Mouse (Mus musculus) hindbrain, postnatal 0 days (tissue): ENCODE results near the gene Pappa2. TPM values are rescaled to one million over a fixed set of nuclear protein-coding genes. Genes with fewer than 3 reads are reported as not detected.

Experiments
- ATAC-seq: fragments of 200-750 bp; cut with Nextera tagmentation; 2 replicates; pipeline ENCODE4 v1.8.0; 2017; ENCODE audit warnings: mild to moderate bottlenecking, moderate TSS enrichment, moderate library complexity
- DNase-seq: peaks from one replicate; pipeline ENCODE4 v3.0.0-alpha.2; 2015; ENCODE audit warnings: low spot score
- H3K27ac ChIP-seq: fragments of 300-500 bp; sonication (generic); 2 replicates; pipeline ENCODE4 v1.5.1; 2014; ENCODE audit warnings: mild to moderate bottlenecking
- H3K27me3 ChIP-seq: fragments of 300-500 bp; sonication (generic); 2 replicates; pipeline ENCODE4 v1.6.1; 2014; ENCODE audit warnings: low read length, mixed read lengths; ENCODE audit not compliant: insufficient read depth
- H3K36me3 ChIP-seq: fragments of 300-500 bp; sonication (generic); 2 replicates; pipeline ENCODE4 v1.6.1; 2014; ENCODE audit warnings: low read length, mixed read lengths; ENCODE audit not compliant: insufficient read depth
- H3K4me1 ChIP-seq: fragments of 300-500 bp; sonication (generic); 2 replicates; pipeline ENCODE4 v1.6.1; 2014; ENCODE audit warnings: antibody characterized with exemption, low read length, mixed read lengths; ENCODE audit not compliant: insufficient read depth
- H3K4me2 ChIP-seq: fragments of 300-500 bp; sonication (generic); 2 replicates; pipeline ENCODE4 v1.6.1; 2014; ENCODE audit warnings: low read depth, mild to moderate bottlenecking, low read length, moderate library complexity, mixed read lengths
- H3K4me3 ChIP-seq: fragments of 300-500 bp; sonication (generic); 2 replicates; pipeline ENCODE4 v1.5.1; 2014; ENCODE audit warnings: low read length
- H3K9ac ChIP-seq: fragments of 300-500 bp; sonication (generic); replicated peaks from 2 replicates; pipeline ENCODE4 v1.6.1; 2014; ENCODE audit warnings: mild to moderate bottlenecking, low read length, moderate library complexity, mixed read lengths
- H3K9me3 ChIP-seq: fragments of 300-500 bp; sonication (generic); 2 replicates; pipeline ENCODE4 v1.6.1; 2016; ENCODE audit warnings: low read length, mixed read lengths
- CTCF ChIP-seq: IDR thresholded peaks from 2 replicates; pipeline ENCODE4 v1.5.1; 2016; ENCODE audit warnings: antibody characterized with exemption, control low read depth, low read depth
- WGBS: fragments of 180-500 bp; shearing (Covaris S2); extraction: QIAGEN DNeasy Blood & Tissue Kit; methylation state at CpG from one replicate; pipeline ENCODE4 v1.1.7; 2014; 5-methylcytosine and 5-hydroxymethylcytosine counted together
- polyA plus RNA-seq: library from polyadenylated mRNA; unstranded; fragments of >200 nt; fragmentation: Nextera tagmentation; extraction: Ambion mirVana; gene quantifications from 2 replicates; pipeline ENCODE4 v1.2.1, GENCODE M21; 2015
- total RNA-seq: library from RNA; depleted of rRNA; stranded (reverse); fragments of >200 nt; gene quantifications from 2 replicates; pipeline ENCODE4 v1.2.3, GENCODE M21; 2014

The Pappa2 gene
- total and polyA plus RNA-seq, 2 experiments from 2014 or later: 0.54 to 4.6 TPM

- no peaks in the 10 kb centered on the region for H3K9me3 ChIP-seq
- WGBS: 85% methylated on average over 3 of the region's 3 CpGs
- ATAC-seq (no peak), DNase-seq (no peak)
- no peak for TF ChIP-seq CTCF
- no peaks in the 10 kb centered on the region for H3K4me1 ChIP-seq
- no peaks in the 10 kb centered on the region for H3K27me3 ChIP-seq
- no peak overlapping the region for H3K9ac ChIP-seq
- no peak overlapping the region for H3K27ac ChIP-seq
- no peak overlapping the region for H3K4me2 ChIP-seq
- H3K4me3 ChIP-seq: no peak overlapping the region
- H3K36me3 ChIP-seq: no peaks in the 10 kb centered on the region
These were observed 39.3 kb downstream of the Pappa2 start for GRCm38 (mm10) chr1:158940966-158941365.

DNA sequence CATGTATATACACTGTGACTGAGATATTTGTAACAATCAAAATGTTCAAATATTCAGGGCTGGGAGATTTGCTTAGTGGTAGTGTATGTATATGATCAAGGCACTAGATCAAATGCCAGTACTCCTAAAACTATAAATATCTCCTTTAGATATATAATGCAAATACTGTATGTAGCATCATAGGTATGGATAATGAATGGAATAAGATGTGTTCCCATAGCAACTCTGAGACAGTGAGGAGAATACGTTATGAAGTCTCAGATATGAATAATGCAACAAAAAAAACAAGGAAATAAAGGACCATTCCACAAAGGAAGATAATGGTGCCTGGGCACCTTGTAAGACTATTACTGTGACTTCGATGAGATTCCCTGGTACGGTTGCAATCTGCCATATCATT lies 45.8 kb downstream of the Pappa2 start:
- Histone ChIP-seq H3K36me3 (no peaks in the 10 kb centered on the region), H3K27ac (no peak overlapping the region), H3K4me1 (no peaks in the 10 kb centered on the region), H3K9ac (no peak overlapping the region), H3K4me3 (no peak overlapping the region), H3K27me3 (no peaks in the 10 kb centered on the region), H3K4me2 (no peak overlapping the region), H3K9me3 (no peaks in the 10 kb centered on the region)
- no peak for TF ChIP-seq CTCF
- DNase-seq: no peak
- no peak for ATAC-seq
- 78% methylated on average over 3 of the region's 3 CpGs for WGBS

GRCm38 (mm10) chr1:158931202-158931827 lies 49.0 kb downstream of the Pappa2 start:
- 70% methylated on average over 6 of the region's 6 CpGs for WGBS
- H3K4me3 ChIP-seq: no peak overlapping the region
- DNase-seq: no peak
- no peak overlapping the region for H3K27ac ChIP-seq
- H3K4me1 ChIP-seq: no peaks in the 10 kb centered on the region
- no peak for TF ChIP-seq CTCF
- H3K9me3 ChIP-seq: no peaks in the 10 kb centered on the region
- no peaks in the 10 kb centered on the region for H3K36me3 ChIP-seq
- H3K9ac ChIP-seq: no peak overlapping the region
- H3K4me2 ChIP-seq: no peak overlapping the region
- no peak for ATAC-seq
- H3K27me3 ChIP-seq: no peaks in the 10 kb centered on the region

GRCm38 (mm10) chr1:158929369-158929768 lies 50.9 kb downstream of the Pappa2 start:
- no peak for TF ChIP-seq CTCF
- 80% methylated on average over 3 of the region's 3 CpGs for WGBS
- no peaks in the 10 kb centered on the region for H3K27me3 ChIP-seq
- H3K27ac ChIP-seq: no peak overlapping the region
- H3K36me3 ChIP-seq: no peaks in the 10 kb centered on the region
- H3K4me2 ChIP-seq: no peak overlapping the region
- H3K9ac ChIP-seq: no peak overlapping the region
- H3K4me1 ChIP-seq: no peaks in the 10 kb centered on the region
- DNase-seq (no peak), ATAC-seq (no peak)
- H3K4me3 ChIP-seq: no peak overlapping the region
- no peaks in the 10 kb centered on the region for H3K9me3 ChIP-seq

DNA sequence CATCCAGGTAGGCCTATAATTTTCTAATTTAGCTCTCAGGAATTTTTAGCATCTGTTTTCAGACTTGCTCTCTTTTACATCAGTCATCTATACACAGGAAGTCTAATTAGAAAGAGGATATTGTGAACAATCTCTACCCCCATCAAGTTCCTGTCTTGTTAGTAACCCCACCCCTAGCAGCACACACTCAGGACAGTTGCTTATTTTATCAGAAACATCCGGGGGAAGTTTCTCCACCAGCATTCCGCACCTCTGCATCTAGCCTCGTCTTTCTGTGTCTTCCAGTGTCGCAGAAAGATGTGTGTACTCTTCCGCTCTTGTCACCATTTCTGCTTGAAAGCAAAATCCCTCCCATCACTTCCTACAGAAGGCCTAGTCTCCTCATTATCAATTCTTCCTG lies 59.8 kb downstream of the Pappa2 start:
- 86% methylated on average over 5 of the region's 5 CpGs for WGBS
- no peak overlapping the region for H3K27ac ChIP-seq
- TF ChIP-seq CTCF: no peak
- no peak overlapping the region for H3K9ac ChIP-seq
- H3K9me3 ChIP-seq: no peaks in the 10 kb centered on the region
- ATAC-seq (no peak), DNase-seq (no peak)
- no peak overlapping the region for H3K4me3 ChIP-seq
- no peaks in the 10 kb centered on the region for H3K4me1 ChIP-seq
- H3K36me3 ChIP-seq: no peaks in the 10 kb centered on the region
- H3K27me3 ChIP-seq: no peaks in the 10 kb centered on the region
- no peak overlapping the region for H3K4me2 ChIP-seq

- no peak overlapping the region for H3K27ac ChIP-seq
- no peak overlapping the region for H3K4me3 ChIP-seq
- no peak for TF ChIP-seq CTCF
- no peaks in the 10 kb centered on the region for H3K27me3 ChIP-seq
- H3K9me3 ChIP-seq: no peaks in the 10 kb centered on the region
- WGBS: 80% methylated on average over 3 of the region's 3 CpGs
- DNase-seq: no peak
- H3K4me2 ChIP-seq: no peak overlapping the region
- H3K4me1 ChIP-seq: no peaks in the 10 kb centered on the region
- no peak overlapping the region for H3K9ac ChIP-seq
- H3K36me3 ChIP-seq: no peaks in the 10 kb centered on the region
- ATAC-seq: no peak
These were observed 61.4 kb downstream of the Pappa2 start for GRCm38 (mm10) chr1:158918890-158919289.

- no peaks in the 10 kb centered on the region for H3K36me3 ChIP-seq
- ATAC-seq: no peak
- no peaks in the 10 kb centered on the region for H3K4me1 ChIP-seq
- H3K27me3 ChIP-seq: no peaks in the 10 kb centered on the region
- H3K4me2 ChIP-seq: no peak overlapping the region
- 80% methylated on average over 3 of the region's 3 CpGs for WGBS
- H3K4me3 ChIP-seq: no peak overlapping the region
- no peak for DNase-seq
- no peak overlapping the region for H3K27ac ChIP-seq
- no peaks in the 10 kb centered on the region for H3K9me3 ChIP-seq
- no peak for TF ChIP-seq CTCF
- no peak overlapping the region for H3K9ac ChIP-seq
These were observed 63.2 kb downstream of the Pappa2 start for GRCm38 (mm10) chr1:158917067-158917466.
